Mouse (Mus musculus) small intestine, adult 2 months (tissue): ENCODE results near the gene Rbm17. TPM values are rescaled to one million over a fixed set of nuclear protein-coding genes. Genes with fewer than 3 reads are reported as not detected.
A peak's percentile ranks its signal among the peaks of the same experiment; 100 is the strongest.
"Not testable (repeated sequence)": the region's sequence is repeated elsewhere in the genome, so short reads cannot be mapped to it uniquely, and the experiment has no call there.

ENCODE experiments used
- H3K27ac ChIP-seq: fragments of 200-500 bp; 2 replicates; pipeline ENCODE4 v1.5.1; 2012; ENCODE audit warnings: low read depth, low read length, control low read depth, inconsistent platforms; ENCODE audit not compliant: insufficient read depth
- H3K27me3 ChIP-seq: fragments of 200-500 bp; 2 replicates; pipeline ENCODE4 v1.6.1; 2012; ENCODE audit warnings: mild to moderate bottlenecking, moderate library complexity, low read length, inconsistent platforms; ENCODE audit not compliant: control insufficient read depth, insufficient read depth
- H3K36me3 ChIP-seq: fragments of 200-500 bp; 2 replicates; pipeline ENCODE4 v1.6.1; 2012; ENCODE audit warnings: mild to moderate bottlenecking, low read length, control low read depth, inconsistent platforms; ENCODE audit not compliant: control insufficient read depth, insufficient read depth
- H3K4me1 ChIP-seq: fragments of 200-500 bp; 2 replicates; pipeline ENCODE4 v1.6.1; 2012; ENCODE audit warnings: low read length, inconsistent platforms, mixed read lengths; ENCODE audit not compliant: control insufficient read depth, insufficient read depth, insufficient read length
- H3K4me3 ChIP-seq: fragments of 200-500 bp; 2 replicates; pipeline ENCODE4 v1.5.1; 2012; ENCODE audit warnings: low read depth, mild to moderate bottlenecking, control low read depth, inconsistent platforms, low read length, moderate library complexity
- CTCF ChIP-seq: fragments of 200-500 bp; IDR thresholded peaks from 2 replicates; pipeline ENCODE4 v1.5.1; 2012; ENCODE audit warnings: low read depth, mild to moderate bottlenecking, control low read depth, inconsistent platforms, low read length, moderate library complexity, mixed read lengths; ENCODE audit not compliant: insufficient replicate concordance, insufficient read length; ENCODE audit errors: extremely low read depth
- POLR2A ChIP-seq: fragments of 200-500 bp; IDR thresholded peaks from 2 replicates; pipeline ENCODE4 v1.6.1; 2012; ENCODE audit warnings: low read depth, mild to moderate bottlenecking, control low read depth, inconsistent platforms, low read length, moderate library complexity
- WGBS: fragments of 180-500 bp; shearing (Covaris S2); methylation state at CpG from one replicate; pipeline ENCODE4 v1.1.7; 2018; 5-methylcytosine and 5-hydroxymethylcytosine counted together
- polyA plus RNA-seq: library from polyadenylated mRNA; depleted of rRNA; stranded (reverse); fragments of >200 nt; gene quantifications from 2 replicates; pipeline ENCODE4 v1.2.3, GENCODE M21; 2012; rRNA removed

Gene Rbm17
- polyA plus RNA-seq, 1 experiment: 14.0 TPM

DNA sequence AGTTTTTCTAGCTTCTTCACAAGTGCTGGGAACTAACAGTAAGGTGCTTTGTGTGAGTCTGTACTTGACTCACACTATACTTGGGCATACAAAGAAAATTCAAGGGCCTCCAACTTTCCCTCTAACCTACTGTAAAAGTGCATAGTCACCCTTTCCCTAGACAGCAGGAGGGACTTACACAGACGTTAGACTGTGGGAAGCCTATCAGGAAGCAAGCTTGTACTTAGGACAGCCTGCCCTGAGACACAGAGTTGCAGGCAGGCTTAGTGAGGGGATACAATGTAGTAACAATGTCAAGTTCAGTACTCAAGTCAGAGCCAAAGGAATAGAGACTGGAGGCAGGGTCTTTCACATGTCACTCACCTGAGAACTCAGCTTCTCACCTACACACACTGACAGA is 58.6 kb downstream of the Rbm17 start:
- no peak overlapping the region for H3K27ac ChIP-seq
- H3K27me3 ChIP-seq: no peaks in the 10 kb centered on the region
- 20% methylated on average over 1 of the region's 1 CpGs for WGBS
- TF ChIP-seq POLR2A (no peak), CTCF (no peak)
- H3K36me3 ChIP-seq: no peaks in the 10 kb centered on the region
- no peak overlapping the region for H3K4me3 ChIP-seq
- H3K4me1 ChIP-seq: peaks cover 12% of the 10 kb centered on the region; the same call in 1 of the 2 replicates

DNA sequence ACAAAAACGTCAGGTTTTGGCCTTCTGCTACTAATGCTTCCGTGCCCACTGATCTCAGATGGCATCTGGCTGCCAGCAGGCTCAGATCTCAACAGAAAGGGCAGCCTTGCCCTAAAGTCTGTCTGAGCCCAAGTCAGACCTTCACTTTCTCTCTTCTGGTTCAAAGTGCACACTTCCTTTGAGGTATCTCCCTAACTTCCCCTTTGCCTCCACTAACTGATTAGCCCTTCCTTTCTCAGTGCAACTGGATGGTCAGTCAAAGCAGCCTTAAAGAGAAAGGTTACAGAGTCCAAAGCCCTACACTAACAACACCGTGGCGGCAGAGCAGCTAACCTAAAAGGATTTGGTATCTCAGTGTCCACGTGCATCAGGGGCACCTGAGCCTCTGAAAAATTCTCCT is 59.6 kb downstream of the Rbm17 start:
- 53% methylated on average over 5 of the region's 5 CpGs for WGBS
- peak overlapping the region; percentile 35; the same call in 1 of the 2 replicates for H3K27ac ChIP-seq
- TF ChIP-seq CTCF (no peak), POLR2A (no peak)
- H3K4me1 ChIP-seq: peaks cover 9% of the 10 kb centered on the region; the same call in 1 of the 2 replicates
- H3K4me3 ChIP-seq: no peak overlapping the region
- H3K36me3 ChIP-seq: no peaks in the 10 kb centered on the region
- H3K27me3 ChIP-seq: no peaks in the 10 kb centered on the region

DNA sequence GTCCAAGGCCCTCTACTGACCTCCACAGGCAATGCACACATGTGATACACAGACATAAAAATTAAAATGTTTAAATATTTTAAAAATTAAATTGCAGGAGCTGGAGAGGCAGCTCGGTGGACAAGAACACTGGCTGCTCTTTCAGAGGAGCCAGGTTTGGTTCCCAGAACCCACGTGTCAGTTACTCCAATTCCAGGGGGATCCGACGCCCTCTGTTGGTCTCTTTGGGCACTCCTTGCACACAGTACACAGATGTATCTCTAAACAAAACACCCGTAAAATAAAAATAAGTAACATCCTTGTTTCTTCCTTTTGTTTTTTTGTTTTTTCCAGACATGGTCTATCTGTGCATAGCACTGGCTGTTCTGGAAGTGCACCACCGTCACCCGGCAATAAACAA is 60.8 kb downstream of the Rbm17 start:
- 72% methylated on average over 7 of the region's 7 CpGs for WGBS
- no peak overlapping the region for H3K27ac ChIP-seq
- no peaks in the 10 kb centered on the region for H3K27me3 ChIP-seq
- H3K4me3 ChIP-seq: no peak overlapping the region
- H3K36me3 ChIP-seq: no peaks in the 10 kb centered on the region
- H3K4me1 ChIP-seq: peaks cover 9% of the 10 kb centered on the region; the same call in 1 of the 2 replicates
- no peak for TF ChIP-seq CTCF

DNA sequence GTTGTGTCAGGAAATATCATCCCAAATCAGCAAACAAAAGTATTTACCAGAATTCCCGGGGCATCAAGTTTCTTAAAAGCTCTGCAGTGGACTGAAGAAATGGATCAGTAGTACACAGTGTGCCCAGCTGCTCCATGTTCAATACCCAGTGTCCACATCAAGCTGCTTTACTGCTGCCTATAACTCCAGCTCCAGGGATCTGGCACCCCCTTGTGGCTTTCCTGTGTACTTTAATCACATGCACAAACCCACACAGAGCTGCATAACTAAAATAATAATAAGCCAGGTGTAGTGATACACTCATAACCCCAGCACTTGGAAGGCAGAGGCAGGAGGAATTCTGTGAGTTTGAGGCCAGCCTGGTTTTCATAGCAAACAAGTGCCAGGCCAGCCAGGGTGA is 61.3 kb downstream of the Rbm17 start:
- no peak overlapping the region for H3K27ac ChIP-seq
- H3K4me3 ChIP-seq: no peak overlapping the region
- peaks cover 9% of the 10 kb centered on the region; the same call in 1 of the 2 replicates for H3K4me1 ChIP-seq
- WGBS: 55% methylated on average over 1 of the region's 1 CpGs
- no peaks in the 10 kb centered on the region for H3K36me3 ChIP-seq
- H3K27me3 ChIP-seq: no peaks in the 10 kb centered on the region
- no peak for TF ChIP-seq POLR2A
- peak; percentile 73; the same call in 1 of the 2 replicates for TF ChIP-seq CTCF

GRCm38 (mm10) chr2:11542121-11542520 is 61.8 kb downstream of the Rbm17 start:
- Histone ChIP-seq H3K27me3 (no peaks in the 10 kb centered on the region), H3K4me3 (no peak overlapping the region), H3K4me1 (peaks cover 9% of the 10 kb centered on the region; the same call in 1 of the 2 replicates), H3K27ac (no peak overlapping the region), H3K36me3 (no peaks in the 10 kb centered on the region)
- 90% methylated on average over 1 of the region's 1 CpGs for WGBS
- TF ChIP-seq CTCF (no peak), POLR2A (no peak)

GRCm38 (mm10) chr2:11541528-11541927 is 62.4 kb downstream of the Rbm17 start:
- WGBS: 33% methylated on average over 1 of the region's 1 CpGs
- not testable (repeated sequence) for H3K27me3 ChIP-seq, H3K27ac ChIP-seq, H3K4me3 ChIP-seq, H3K4me1 ChIP-seq, H3K36me3 ChIP-seq

DNA sequence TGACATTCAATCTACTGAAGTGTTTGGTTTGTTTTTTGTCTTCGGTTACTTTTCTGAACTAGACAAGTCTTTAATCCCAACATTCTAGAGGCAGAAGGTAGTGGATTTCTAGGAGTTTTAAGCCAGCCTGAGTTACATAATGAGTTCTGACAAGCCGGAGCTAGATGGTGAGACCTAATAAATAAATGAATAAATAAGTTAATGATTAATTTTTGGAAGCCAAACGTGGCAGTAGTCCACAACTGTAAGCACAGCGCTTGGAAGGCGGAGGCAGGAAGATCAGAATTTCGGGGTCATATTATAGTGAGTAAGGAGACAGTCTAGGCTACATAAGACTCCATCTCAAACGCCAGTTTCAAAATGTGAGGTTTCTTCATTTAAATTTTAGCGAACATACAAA is 68.0 kb downstream of the Rbm17 start:
- Histone ChIP-seq H3K27me3 (no peaks in the 10 kb centered on the region), H3K4me1 (no peaks in the 10 kb centered on the region; the same call in 1 of the 2 replicates), H3K4me3 (peak overlapping the region; percentile 73; the same call in 1 of the 2 replicates), H3K36me3 (no peaks in the 10 kb centered on the region), H3K27ac (peak overlapping the region; percentile 90)
- WGBS: 28% methylated on average over 8 of the region's 8 CpGs
- no peak for TF ChIP-seq POLR2A
- no peak for TF ChIP-seq CTCF

Other genes with a start within 250 kb of the Rbm17 start
- 14.2 and 15.5 TPM in 2 replicates for gene Pfkfb3, start 50.1 kb downstream of the Rbm17 start, polyA plus RNA-seq
- gene Gm17490, start 22.1 kb upstream of the Rbm17 start, polyA plus RNA-seq: not detected in 2 replicates
- 0.11 and 0.33 TPM in 2 replicates for gene Il2ra, start 38.7 kb upstream of the Rbm17 start, polyA plus RNA-seq
- gene Il15ra, start 101.1 kb upstream of the Rbm17 start, polyA plus RNA-seq: 29.0 and 33.8 TPM in 2 replicates
- 15.7 and 21.4 TPM in 2 replicates for gene Fbh1, start 173.4 kb upstream of the Rbm17 start, polyA plus RNA-seq
- 24.9 and 52.1 TPM in 2 replicates for gene Ankrd16, start 173.7 kb upstream of the Rbm17 start, polyA plus RNA-seq